Mouse (Mus musculus) R1 (cell line): Measurements from ENCODE around the gene Dus2.
"Not testable (repeated sequence)": the region's sequence is repeated elsewhere in the genome, so short reads cannot be mapped to it uniquely, and the experiment has no call there.

Experiments used
- DNase-seq: peaks from one replicate; pipeline ENCODE4 v3.0.0-alpha.2; 2018; ENCODE audit warnings: low read depth, low spot score

Dus2 gene

GRCm38 (mm10) chr8:105988546-105988945 is 2.6 kb upstream of the Dus2 start:
- DNase-seq, result no peak

GRCm38 (mm10) chr8:105991546-105991945 is 409 bp downstream of the Dus2 start:
- DNase-seq, result no peak

- DNase-seq, result no peak
Measured at GRCm38 (mm10) chr8:105992499-105992898, 1.4 kb downstream of the Dus2 start.

GRCm38 (mm10) chr8:105993226-105993625 is 2.1 kb downstream of the Dus2 start:
- no peak for DNase-seq

- DNase-seq, result no peak
Measured at GRCm38 (mm10) chr8:105996359-105996758, 5.2 kb downstream of the Dus2 start.

- DNase-seq, result no peak
Measured at GRCm38 (mm10) chr8:105998971-105999370, 7.8 kb downstream of the Dus2 start.

- DNase-seq, result no peak
Measured at GRCm38 (mm10) chr8:106001908-106002307, 10.8 kb downstream of the Dus2 start.

- DNase-seq, result no peak
Measured at GRCm38 (mm10) chr8:106004538-106005207, 13.5 kb downstream of the Dus2 start.

- DNase-seq, result no peak
Measured at GRCm38 (mm10) chr8:106005875-106006274, 14.7 kb downstream of the Dus2 start, which contains the start of gene Dpep2nb. TSS of gene Dpep2nb (minus strand) at chr8:106005975.

- DNase-seq, result peak; percentile 38
Measured at GRCm38 (mm10) chr8:106006413-106006812, 15.3 kb downstream of the Dus2 start.

GRCm38 (mm10) chr8:106007135-106007534 is 16.0 kb downstream of the Dus2 start:
- DNase-seq, result no peak

- DNase-seq, result peak; percentile 42
Measured at GRCm38 (mm10) chr8:106007891-106008290, 16.8 kb downstream of the Dus2 start.

GRCm38 (mm10) chr8:106010748-106011642 is 19.9 kb downstream of the Dus2 start:
- DNase-seq, result peak; percentile 96

GRCm38 (mm10) chr8:106011643-106011986 is 20.5 kb downstream of the Dus2 start, which contains the start of gene Ddx28:
TSS of gene Ddx28 (minus strand) at chr8:106011882.
- DNase-seq, result no peak

GRCm38 (mm10) chr8:106012203-106012602 is 21.1 kb downstream of the Dus2 start:
- DNase-seq, result not testable (repeated sequence)

- no peak for DNase-seq
Measured at GRCm38 (mm10) chr8:106016284-106016683, 25.1 kb downstream of the Dus2 start.

GRCm38 (mm10) chr8:106017130-106017529 is 26.0 kb downstream of the Dus2 start:
- no peak for DNase-seq

- no peak for DNase-seq
Measured at GRCm38 (mm10) chr8:106018039-106018438, 26.9 kb downstream of the Dus2 start.

GRCm38 (mm10) chr8:106022483-106022882 is 31.3 kb downstream of the Dus2 start:
- peak; percentile 79 for DNase-seq

GRCm38 (mm10) chr8:106038721-106039120 is 47.6 kb downstream of the Dus2 start:
- no peak for DNase-seq

GRCm38 (mm10) chr8:106039605-106040004 is 48.5 kb downstream of the Dus2 start:
- DNase-seq, result no peak

- DNase-seq, result no peak
Measured at GRCm38 (mm10) chr8:106040218-106040617, 49.1 kb downstream of the Dus2 start.

GRCm38 (mm10) chr8:106043055-106043454 is 51.9 kb downstream of the Dus2 start:
- no peak for DNase-seq
